Mouse (Mus musculus) stomach, postnatal 0 days (tissue): Measurements from ENCODE around the gene Runx2. TPM values are rescaled to one million over a fixed set of nuclear protein-coding genes. Genes with fewer than 3 reads are reported as not detected.

Experiments
- ATAC-seq: fragments of 200-750 bp; cut with Nextera tagmentation; 2 replicates; pipeline ENCODE4 v1.8.0; 2017; ENCODE audit not compliant: low FRiP score, low TSS enrichment
- DNase-seq: peaks from one replicate; pipeline ENCODE4 v3.0.0-alpha.2; 2016; ENCODE audit warnings: low spot score
- H3K27ac ChIP-seq: fragments of 300-500 bp; sonication (generic); replicated peaks from 2 replicates; pipeline ENCODE4 v1.5.1; 2014; ENCODE audit warnings: mild to moderate bottlenecking, control low read depth
- H3K27me3 ChIP-seq: fragments of 300-500 bp; sonication (generic); 2 replicates; pipeline ENCODE4 v1.6.1; 2014; ENCODE audit warnings: low read length; ENCODE audit not compliant: control insufficient read depth, insufficient read depth
- H3K36me3 ChIP-seq: fragments of 300-500 bp; sonication (generic); 2 replicates; pipeline ENCODE4 v1.6.1; 2014; ENCODE audit warnings: low read length, mixed read lengths; ENCODE audit not compliant: control insufficient read depth, insufficient read depth
- H3K4me1 ChIP-seq: fragments of 300-500 bp; sonication (generic); replicated peaks from 2 replicates; pipeline ENCODE4 v1.6.1; 2014; ENCODE audit warnings: antibody characterized with exemption; ENCODE audit not compliant: control insufficient read depth, insufficient read depth
- H3K4me2 ChIP-seq: fragments of 300-500 bp; sonication (generic); replicated peaks from 2 replicates; pipeline ENCODE4 v1.6.1; 2014; ENCODE audit warnings: low read depth, mild to moderate bottlenecking, control low read depth, moderate library complexity
- H3K4me3 ChIP-seq: fragments of 300-500 bp; sonication (generic); 2 replicates; pipeline ENCODE4 v1.5.1; 2014; ENCODE audit warnings: low read depth, low read length, control low read depth
- H3K9ac ChIP-seq: fragments of 300-500 bp; sonication (generic); 2 replicates; pipeline ENCODE4 v1.6.1; 2014; ENCODE audit warnings: mild to moderate bottlenecking, low read length, control low read depth, mixed read lengths
- H3K9me3 ChIP-seq: fragments of 300-500 bp; sonication (generic); 2 replicates; pipeline ENCODE4 v1.6.1; 2016; ENCODE audit warnings: low read length; ENCODE audit not compliant: control insufficient read depth
- CTCF ChIP-seq: IDR thresholded peaks from 2 replicates; pipeline ENCODE4 v1.5.1; 2016; ENCODE audit warnings: antibody characterized with exemption, low read depth, mild to moderate bottlenecking, moderate library complexity
- EP300 ChIP-seq: optimal IDR thresholded peaks from 2 replicates; pipeline ENCODE3; 2016; ENCODE audit warnings: antibody characterized with exemption
- WGBS: fragments of 180-500 bp; shearing (Covaris S2); extraction: QIAGEN DNeasy Blood & Tissue Kit; methylation state at CpG from one replicate; pipeline ENCODE4 v1.1.7; 2014; 5-methylcytosine and 5-hydroxymethylcytosine counted together
- polyA plus RNA-seq: library from polyadenylated mRNA; unstranded; fragments of >200 nt; fragmentation: Nextera tagmentation; extraction: Ambion mirVana; gene quantifications from 2 replicates; pipeline ENCODE4 v1.2.1, GENCODE M21; 2015

Runx2 gene
- polyA plus RNA-seq, 1 experiment from 2014 or later = 0.53 TPM

DNA sequence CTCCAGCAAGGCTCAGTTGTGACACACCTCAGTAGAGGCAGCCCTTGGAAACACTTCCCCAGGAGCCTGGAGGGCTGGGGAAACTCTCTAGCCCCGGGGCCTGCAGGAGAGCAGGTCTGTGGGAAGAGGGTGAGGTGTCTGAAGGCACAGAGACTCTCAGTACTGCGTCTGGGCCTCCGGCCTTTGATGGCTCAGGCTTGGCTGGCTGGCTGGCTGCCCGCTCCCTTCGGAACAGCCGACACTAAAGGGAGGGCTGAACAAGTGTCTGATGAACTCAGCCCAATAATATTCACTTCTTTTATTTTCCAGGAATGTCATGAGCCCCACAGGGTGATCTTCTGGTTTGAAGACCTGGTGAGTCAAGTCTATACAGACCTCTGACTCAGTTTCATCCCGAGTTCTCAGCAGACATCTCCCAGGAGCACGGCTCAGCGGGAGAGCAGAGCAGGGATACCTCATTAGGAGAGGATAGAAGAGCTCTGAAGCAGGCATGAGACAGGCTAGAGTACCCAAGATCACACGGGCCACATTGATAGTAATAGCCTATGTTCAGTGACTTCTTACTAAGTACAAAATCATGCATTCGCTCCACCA, 314.2 kb downstream of the Runx2 start:
- Histone ChIP-seq H3K36me3 (no peaks in the 10 kb centered on the region), H3K4me2 (no peak overlapping the region), H3K9me3 (no peaks in the 10 kb centered on the region), H3K4me1 (no peaks in the 10 kb centered on the region), H3K27ac (no peak overlapping the region; the same call in 1 of the 2 replicates), H3K4me3 (no peak overlapping the region), H3K27me3 (no peaks in the 10 kb centered on the region), H3K9ac (no peak overlapping the region)
- DNase-seq (no peak), ATAC-seq (peak; percentile 45; the same call in 1 of the 2 replicates)
- WGBS = 61% methylated on average over 11 of the region's 11 CpGs
- TF ChIP-seq EP300 (no peak), CTCF (no peak)

DNA sequence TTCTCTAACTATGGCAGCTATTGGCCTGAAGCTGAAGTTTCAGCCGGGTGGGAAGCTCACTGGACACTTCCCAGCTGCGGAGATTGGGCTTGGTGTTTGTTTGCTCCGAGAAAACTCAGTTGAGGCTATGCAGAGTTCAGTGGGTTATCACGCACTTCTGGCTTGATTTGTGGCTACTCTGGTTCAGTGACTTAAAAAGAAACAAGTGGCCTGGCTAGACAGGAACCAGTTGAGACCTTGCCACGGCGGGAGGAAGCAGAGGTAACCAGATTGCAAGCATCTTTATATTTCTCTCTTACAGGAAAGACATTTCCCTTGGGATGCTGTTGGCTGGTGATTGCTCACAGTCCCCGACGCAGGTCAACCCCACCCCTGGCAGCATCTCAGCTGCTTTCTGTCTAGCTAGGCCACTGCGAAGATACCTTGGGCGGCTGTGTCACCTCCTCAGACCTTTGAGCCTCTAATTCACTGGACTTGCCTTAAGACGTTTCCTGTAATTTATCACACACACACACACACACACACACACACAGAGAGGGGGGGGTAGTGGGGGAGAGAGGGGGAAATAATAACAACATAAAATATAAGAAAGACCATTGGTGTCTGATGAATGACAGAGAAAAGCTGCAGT, 324.3 kb downstream of the Runx2 start:
- 35% methylated on average over 11 of the region's 11 CpGs for WGBS
- Histone ChIP-seq H3K9ac (no peak overlapping the region), H3K27me3 (no peaks in the 10 kb centered on the region), H3K9me3 (no peaks in the 10 kb centered on the region), H3K4me1 (no peaks in the 10 kb centered on the region), H3K4me2 (no peak overlapping the region), H3K27ac (no peak overlapping the region), H3K4me3 (no peak overlapping the region), H3K36me3 (no peaks in the 10 kb centered on the region)
- DNase-seq = no peak
- TF ChIP-seq CTCF (no peak), EP300 (no peak)
- no peak for ATAC-seq

DNA sequence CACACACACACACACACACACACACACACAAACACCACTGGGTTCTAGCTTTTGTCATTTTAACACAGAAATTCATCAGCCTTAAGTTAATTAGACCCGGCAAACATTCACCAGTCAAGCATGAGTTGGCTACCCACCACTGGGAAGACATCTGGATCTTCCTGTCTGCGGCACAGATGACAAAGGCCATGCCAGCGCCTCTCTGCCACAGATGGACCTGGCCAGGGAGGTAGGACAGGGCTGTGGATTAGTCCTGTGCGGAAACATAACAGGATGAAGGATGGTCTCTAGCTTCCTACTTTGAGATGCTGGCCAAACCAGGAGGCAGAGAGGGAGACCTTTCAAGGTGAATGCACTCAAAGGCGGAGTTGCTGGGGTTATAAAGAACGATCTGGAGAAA, 325.3 kb downstream of the Runx2 start:
- Histone ChIP-seq H3K9ac (no peak overlapping the region), H3K4me1 (no peaks in the 10 kb centered on the region), H3K27me3 (no peaks in the 10 kb centered on the region), H3K9me3 (no peaks in the 10 kb centered on the region), H3K4me2 (no peak overlapping the region), H3K27ac (no peak overlapping the region), H3K4me3 (no peak overlapping the region), H3K36me3 (no peaks in the 10 kb centered on the region)
- DNase-seq = no peak
- 78% methylated on average over 6 of the region's 6 CpGs for WGBS
- no peak for ATAC-seq
- TF ChIP-seq EP300 = no peak
- no peak for TF ChIP-seq CTCF

DNA sequence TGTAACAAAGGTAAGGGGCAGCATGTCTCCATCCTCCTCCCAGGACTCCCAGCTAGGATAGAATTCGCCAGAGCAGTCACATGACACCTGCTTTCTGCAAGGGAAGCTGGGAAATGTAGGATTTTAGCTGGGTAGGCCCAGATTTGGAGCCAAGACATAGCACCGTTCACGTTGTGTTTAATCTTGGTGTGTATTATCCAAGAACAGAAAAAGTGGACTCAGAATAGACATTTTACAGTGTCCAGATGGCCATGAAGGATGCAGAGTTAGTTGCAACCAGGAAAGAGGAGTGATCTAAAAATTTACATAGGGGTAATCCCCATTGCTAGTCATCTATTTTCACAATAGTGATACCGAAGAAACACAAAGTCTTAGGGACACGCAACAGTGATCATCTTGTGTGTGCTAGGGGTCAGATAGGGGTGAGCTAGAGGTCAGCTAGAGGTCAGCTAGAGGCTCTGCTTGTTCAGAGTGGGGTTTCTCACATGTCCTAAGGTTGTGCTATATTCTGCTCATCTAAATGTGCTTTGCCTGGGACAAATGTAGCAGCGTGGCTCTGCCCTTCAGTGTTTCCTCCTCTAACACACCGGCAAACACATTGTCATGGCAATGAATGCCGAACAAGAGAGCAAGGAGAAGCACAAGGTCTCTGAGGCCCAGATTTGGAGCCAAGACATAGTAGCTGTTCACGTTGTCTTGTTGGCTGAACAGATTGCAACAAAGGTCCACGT, 326.9 kb downstream of the Runx2 start:
- Histone ChIP-seq H3K36me3 (no peaks in the 10 kb centered on the region), H3K4me1 (no peaks in the 10 kb centered on the region), H3K4me3 (no peak overlapping the region), H3K9ac (no peak overlapping the region), H3K9me3 (no peaks in the 10 kb centered on the region), H3K27ac (no peak overlapping the region), H3K27me3 (no peaks in the 10 kb centered on the region), H3K4me2 (no peak overlapping the region)
- ATAC-seq (no peak), DNase-seq (no peak)
- 68% methylated on average over 10 of the region's 10 CpGs for WGBS
- TF ChIP-seq CTCF = no peak
- no peak for TF ChIP-seq EP300

DNA sequence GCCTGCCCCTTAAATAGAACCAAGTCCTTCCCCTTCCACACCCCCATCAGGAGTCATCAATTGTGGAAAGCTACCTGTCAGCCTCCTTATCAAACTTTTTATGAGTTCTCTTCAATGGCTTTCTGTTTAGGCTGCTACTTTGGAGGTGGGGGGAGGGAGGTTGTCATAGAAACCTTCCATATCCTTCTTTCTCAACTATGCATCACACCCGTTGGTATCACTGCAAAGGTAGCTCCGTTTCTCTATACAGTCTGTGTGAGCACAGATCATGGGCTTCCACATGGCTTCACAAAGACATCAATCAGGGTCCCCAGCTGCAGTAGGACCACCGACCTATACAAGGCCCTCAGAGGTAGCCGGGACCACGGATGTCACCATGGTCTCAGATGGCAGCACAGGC, 329.3 kb downstream of the Runx2 start:
- Histone ChIP-seq H3K4me2 (no peak overlapping the region), H3K36me3 (no peaks in the 10 kb centered on the region), H3K27ac (no peak overlapping the region), H3K4me3 (no peak overlapping the region), H3K4me1 (no peaks in the 10 kb centered on the region), H3K9me3 (no peaks in the 10 kb centered on the region), H3K9ac (no peak overlapping the region), H3K27me3 (no peaks in the 10 kb centered on the region)
- no peak for TF ChIP-seq CTCF
- TF ChIP-seq EP300 = no peak
- 72% methylated on average over 5 of the region's 5 CpGs for WGBS
- no peak for ATAC-seq
- DNase-seq = no peak

DNA sequence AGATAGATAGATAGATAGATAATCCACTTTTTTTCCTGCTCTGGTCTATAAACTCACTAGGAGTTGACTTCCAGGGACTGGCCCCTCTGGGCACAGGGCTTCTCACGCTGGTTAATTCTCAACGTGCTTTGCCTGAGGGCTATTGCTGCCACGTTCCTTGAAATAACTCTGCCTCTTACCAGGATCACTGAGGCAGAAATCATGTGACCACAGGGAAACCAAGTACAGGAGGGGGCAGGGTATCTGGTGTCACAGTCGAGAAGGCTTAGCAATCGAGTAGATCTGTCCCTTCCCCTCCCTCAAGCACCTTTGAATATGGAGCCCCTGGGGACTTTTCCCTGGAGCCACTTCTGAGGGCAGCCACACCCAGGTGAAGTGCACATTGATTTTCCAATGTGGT, 334.7 kb downstream of the Runx2 start:
- 51% methylated on average over 5 of the region's 5 CpGs for WGBS
- Histone ChIP-seq H3K27me3 (no peaks in the 10 kb centered on the region), H3K36me3 (no peaks in the 10 kb centered on the region), H3K9ac (no peak overlapping the region), H3K4me2 (no peak overlapping the region), H3K4me3 (no peak overlapping the region), H3K27ac (no peak overlapping the region), H3K9me3 (no peaks in the 10 kb centered on the region), H3K4me1 (no peaks in the 10 kb centered on the region)
- ATAC-seq (no peak), DNase-seq (no peak)
- TF ChIP-seq CTCF = no peak
- no peak for TF ChIP-seq EP300
